Mouse (Mus musculus) olfactory bulb, adult 2 months (tissue): ENCODE results near the gene Rrn3. TPM values are rescaled to one million over a fixed set of nuclear protein-coding genes. Genes with fewer than 3 reads are reported as not detected.
"Not testable (repeated sequence)": the region's sequence is repeated elsewhere in the genome, so short reads cannot be mapped to it uniquely, and the experiment has no call there.

Experiments
- H3K27ac ChIP-seq: fragments of 200-500 bp; 2 replicates; pipeline ENCODE4 v1.5.1; 2012; ENCODE audit warnings: low read depth, low read length; ENCODE audit not compliant: insufficient read depth
- H3K4me1 ChIP-seq: fragments of 200-500 bp; 2 replicates; pipeline ENCODE4 v1.6.1; 2012; ENCODE audit warnings: low read length; ENCODE audit not compliant: control insufficient read depth, insufficient read depth
- H3K4me3 ChIP-seq: fragments of 200-500 bp; 2 replicates; pipeline ENCODE4 v1.5.1; 2012; ENCODE audit warnings: mild to moderate bottlenecking, low read depth, low read length, moderate library complexity; ENCODE audit not compliant: insufficient read depth
- CTCF ChIP-seq: fragments of 200-500 bp; IDR thresholded peaks from 2 replicates; pipeline ENCODE4 v1.5.1; 2012; ENCODE audit warnings: low read depth, mild to moderate bottlenecking, low read length, moderate library complexity; ENCODE audit not compliant: insufficient read depth
- POLR2A ChIP-seq: fragments of 200-500 bp; IDR thresholded peaks from 2 replicates; pipeline ENCODE4 v1.6.1; 2012; ENCODE audit warnings: mild to moderate bottlenecking, low read depth, low read length, moderate library complexity; ENCODE audit not compliant: insufficient read depth
- whole genome bisulfite sequencing: fragments of 180-500 bp; shearing (Covaris S2); methylation state at CpG from one replicate; pipeline ENCODE4 v1.1.7; 2018; 5-methylcytosine and 5-hydroxymethylcytosine counted together
- polyA plus RNA-seq: library from polyadenylated mRNA; stranded (reverse); fragments of >200 nt; gene quantifications from 2 replicates; pipeline ENCODE4 v1.2.4, GENCODE M21; 2012; ENCODE audit warnings: low replicate concordance; ENCODE audit not compliant: missing spikeins, insufficient read depth, insufficient read length

Rrn3 gene
- not detected in 2 replicates for polyA plus RNA-seq

GRCm38 (mm10) chr16:13780353-13781036 lies at the start of gene Rrn3:
Gene Rrn3 (plus strand): TSS chr16:13780708.
- Histone ChIP-seq H3K27ac (peak within 1 kb of the TSS; percentile 86), H3K4me1 (peaks cover 9% of the 10 kb centered on the region), H3K4me3 (peak within 1 kb of the TSS; percentile 54)
- no peak for TF ChIP-seq CTCF
- TF ChIP-seq POLR2A = peak; percentile 95
- WGBS = under 1% methylated on average over 57 of the region's 57 CpGs

DNA sequence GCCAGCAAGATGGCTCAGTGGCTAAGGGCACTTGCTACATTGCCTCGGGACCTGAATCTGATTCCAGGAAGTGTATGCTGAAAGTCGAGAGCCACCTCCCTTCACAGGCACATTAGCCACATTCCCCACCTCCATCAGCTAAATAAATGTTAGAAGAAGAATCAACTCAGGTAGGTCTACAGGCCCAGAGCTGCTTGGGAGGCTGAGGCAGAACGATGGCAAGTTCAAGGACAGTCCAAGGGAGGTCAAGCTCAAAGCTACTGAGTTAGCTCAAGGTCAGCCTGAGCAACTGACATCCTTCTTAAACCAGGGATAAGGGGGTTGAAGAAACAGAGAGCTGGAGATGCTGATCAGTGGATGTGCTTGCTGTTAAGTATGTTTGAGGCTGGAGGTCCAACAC lies 47.7 kb upstream of the Rrn3 start:
- Histone ChIP-seq H3K4me3 (no peak overlapping the region), H3K27ac (no peak overlapping the region), H3K4me1 (peaks cover 6% of the 10 kb centered on the region)
- WGBS = 82% methylated on average over 3 of the region's 3 CpGs
- TF ChIP-seq POLR2A (no peak), CTCF (no peak)

DNA sequence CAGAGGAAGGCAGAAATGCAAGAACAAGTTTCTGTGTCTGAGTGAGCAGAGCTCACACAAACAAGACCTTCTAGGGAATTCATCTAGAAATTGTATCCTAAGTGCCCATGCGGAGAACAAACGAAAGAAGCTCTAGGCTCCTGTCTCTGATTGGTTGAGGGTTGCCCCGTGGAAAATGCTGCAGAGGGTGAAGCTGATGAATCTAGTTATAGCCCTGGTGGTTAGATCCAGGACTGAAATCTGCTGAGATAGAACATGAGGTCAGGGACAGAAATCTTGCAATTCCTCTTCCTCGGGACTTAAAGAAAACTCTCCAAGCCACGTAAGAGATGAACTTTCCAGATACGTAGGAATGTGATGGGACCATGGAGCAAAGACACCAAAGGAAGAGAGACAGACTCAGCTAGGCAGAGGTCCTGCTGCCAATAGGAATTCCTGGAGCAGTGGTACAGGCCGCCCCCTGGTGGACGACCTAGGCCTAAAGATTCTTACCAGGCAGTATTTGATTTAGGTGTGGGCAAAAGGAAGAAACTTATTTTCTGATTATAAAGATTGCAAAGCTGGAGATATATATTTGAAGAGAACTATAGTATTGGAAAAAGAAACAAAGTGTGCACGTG lies 46.9 kb upstream of the Rrn3 start:
- TF ChIP-seq CTCF (peak; percentile 23; the same call in 1 of the 2 replicates), POLR2A (no peak)
- 20% methylated on average over 9 of the region's 9 CpGs for WGBS
- no peak overlapping the region for H3K4me3 ChIP-seq
- peaks cover 6% of the 10 kb centered on the region for H3K4me1 ChIP-seq
- H3K27ac ChIP-seq = no peak overlapping the region

- 87% methylated on average over 8 of the region's 8 CpGs for WGBS
- no peak for TF ChIP-seq POLR2A
- TF ChIP-seq CTCF = no peak
- Histone ChIP-seq H3K27ac (no peak overlapping the region), H3K4me1 (peaks cover under 1% of the 10 kb centered on the region; the same call in 1 of the 2 replicates), H3K4me3 (no peak overlapping the region)
Measured at GRCm38 (mm10) chr16:13735977-13736376, 44.5 kb upstream of the Rrn3 start.

DNA sequence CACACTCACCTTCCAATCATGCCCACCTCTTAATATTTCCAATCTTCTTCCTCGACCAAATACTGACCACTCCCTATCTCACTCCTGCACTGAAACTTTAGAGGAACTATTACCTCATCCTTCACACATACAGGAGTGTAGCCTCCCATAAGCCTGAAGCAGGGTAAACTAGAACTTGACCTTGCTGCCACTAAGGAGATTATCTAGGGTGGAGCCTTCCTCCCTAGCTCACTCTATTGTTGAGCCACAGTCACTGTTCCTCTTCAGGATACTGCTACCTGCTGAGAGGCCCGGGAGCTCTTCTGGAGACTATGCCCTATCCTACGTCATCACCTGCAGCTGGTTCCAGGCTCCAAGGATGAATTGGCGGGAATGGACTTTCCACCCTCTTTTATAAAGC lies 41.5 kb upstream of the Rrn3 start:
- WGBS = 73% methylated on average over 4 of the region's 4 CpGs
- not testable (repeated sequence) for H3K4me3 ChIP-seq, H3K4me1 ChIP-seq, H3K27ac ChIP-seq

- TF ChIP-seq CTCF (no peak), POLR2A (no peak)
- H3K4me1 ChIP-seq = no peaks in the 10 kb centered on the region
- H3K4me3 ChIP-seq = no peak overlapping the region
- no peak overlapping the region for H3K27ac ChIP-seq
- WGBS = 81% methylated on average over 2 of the region's 2 CpGs
Measured at GRCm38 (mm10) chr16:13740844-13741243, 39.7 kb upstream of the Rrn3 start.

- H3K4me1 ChIP-seq = no peaks in the 10 kb centered on the region
Measured at GRCm38 (mm10) chr16:13747708-13748107, 32.8 kb upstream of the Rrn3 start.

GRCm38 (mm10) chr16:13748124-13748523 lies 32.4 kb upstream of the Rrn3 start:
- Histone ChIP-seq H3K27ac (no peak overlapping the region), H3K4me1 (no peaks in the 10 kb centered on the region), H3K4me3 (no peak overlapping the region)
- no peak for TF ChIP-seq POLR2A
- TF ChIP-seq CTCF = no peak
- WGBS = 78% methylated on average over 3 of the region's 3 CpGs

More at GRCm38 (mm10) chr16:13747708-13748107, 32.8 kb upstream of the Rrn3 start:
- H3K4me3 ChIP-seq = no peak overlapping the region
- 96% methylated on average over 8 of the region's 8 CpGs for WGBS
- H3K27ac ChIP-seq = no peak overlapping the region
- TF ChIP-seq CTCF = no peak

GRCm38 (mm10) chr16:13748813-13749212 lies 31.7 kb upstream of the Rrn3 start:
- not testable (repeated sequence) for H3K4me1 ChIP-seq, H3K4me3 ChIP-seq, H3K27ac ChIP-seq
- 26% methylated on average over 10 of the region's 10 CpGs for WGBS

GRCm38 (mm10) chr16:13749306-13749705 lies 31.2 kb upstream of the Rrn3 start:
- H3K4me1 ChIP-seq = no peaks in the 10 kb centered on the region
- no peak for TF ChIP-seq CTCF
- TF ChIP-seq POLR2A = no peak
- no peak overlapping the region for H3K4me3 ChIP-seq
- WGBS = 52% methylated on average over 5 of the region's 5 CpGs
- H3K27ac ChIP-seq = no peak overlapping the region
